Mouse (Mus musculus) MEL (cell line): Measurements from ENCODE around the gene BC024978. TPM values are rescaled to one million over a fixed set of nuclear protein-coding genes. Genes with fewer than 3 reads are reported as not detected.

Source experiments
- DNase-seq: peaks from one replicate; pipeline ENCODE4 v3.0.0; 2011; ENCODE audit warnings: low read depth, low spot score
- H3K27ac ChIP-seq: 2 replicates; pipeline ENCODE4 v1.5.1; 2012; ENCODE audit warnings: low read depth, mild to moderate bottlenecking, control low read depth, low read length, moderate library complexity; ENCODE audit not compliant: control insufficient read depth
- H3K27me3 ChIP-seq, 2 experiments: fragments of 150-350 bp in 1 of 2; sonication (generic) in 1 of 2; 2 replicates each; pipeline ENCODE4 v1.6.1; 2012; ENCODE audit warnings: low read length in 2 of 2, mild to moderate bottlenecking in 2 of 2, improper control_type of control experiment in 1 of 2, moderate library complexity in 1 of 2; ENCODE audit not compliant: insufficient read depth in 2 of 2, control insufficient read depth in 1 of 2
- H3K36me3 ChIP-seq, 2 experiments: 2 replicates each; pipeline ENCODE4 v1.6.1; 2012 to 2014; ENCODE audit warnings: low read length in 2 of 2, improper control_type of control experiment in 1 of 2, inconsistent platforms in 1 of 2, mild to moderate bottlenecking in 1 of 2; ENCODE audit not compliant: insufficient read depth in 2 of 2, control insufficient read depth in 1 of 2
- H3K4me1 ChIP-seq, 2 experiments: fragments of 150-350 bp in 1 of 2; sonication (generic) in 1 of 2; 2 replicates each; pipeline ENCODE4 v1.6.1; 2012; ENCODE audit warnings: low read length in 2 of 2, improper control_type of control experiment in 1 of 2, mild to moderate bottlenecking in 1 of 2; ENCODE audit not compliant: insufficient read depth in 2 of 2, control insufficient read depth in 1 of 2
- H3K4me3 ChIP-seq, 2 experiments: fragments of 150-350 bp in 1 of 2; sonication (generic) in 1 of 2; 2 replicates each; pipeline ENCODE4 v1.5.1; 2012; ENCODE audit warnings: low read depth in 2 of 2, low read length in 2 of 2, mild to moderate bottlenecking in 2 of 2, moderate library complexity in 2 of 2, control low read depth in 1 of 2, improper control_type of control experiment in 1 of 2; ENCODE audit not compliant: control insufficient read depth in 1 of 2, insufficient read depth in 1 of 2
- H3K79me2 ChIP-seq: 2 replicates; pipeline ENCODE4 v1.6.1; 2012; ENCODE audit warnings: mild to moderate bottlenecking, low read length, moderate library complexity; ENCODE audit not compliant: control insufficient read depth, poor library complexity, insufficient read depth
- H3K9ac ChIP-seq: 2 replicates; pipeline ENCODE4 v1.6.1; 2012; ENCODE audit warnings: low read depth, mild to moderate bottlenecking, control low read depth, low read length, moderate library complexity; ENCODE audit not compliant: control insufficient read depth, poor library complexity, severe bottlenecking
- H3K9me3 ChIP-seq: fragments of 150-350 bp; sonication (generic); replicated peaks from 2 replicates; pipeline ENCODE4 v1.6.1; 2012; ENCODE audit warnings: mild to moderate bottlenecking, low read length, improper control_type of control experiment, moderate library complexity; ENCODE audit not compliant: insufficient read depth
- BHLHE40 ChIP-seq: IDR thresholded peaks from 2 replicates; pipeline ENCODE4 v1.6.1; 2012; ENCODE audit warnings: low read depth, mild to moderate bottlenecking, inconsistent platforms, low read length, improper control_type of control experiment, borderline replicate concordance
- CHD1 ChIP-seq: IDR thresholded peaks from 2 replicates; pipeline ENCODE4 v1.6.1; 2012; ENCODE audit warnings: low read depth, mild to moderate bottlenecking, inconsistent platforms, low read length, improper control_type of control experiment
- CHD2 ChIP-seq: IDR thresholded peaks from 2 replicates; pipeline ENCODE4 v1.6.1; 2011; ENCODE audit warnings: low read length, improper control_type of control experiment
- CTCF ChIP-seq, 3 experiments: IDR thresholded peaks in 2 of 3; conservative IDR thresholded peaks in 1 of 3; 2 replicates each; pipeline ENCODE4 v1.5.1; 2011 to 2012; ENCODE audit warnings: low read length in 3 of 3, low read depth in 2 of 3, mild to moderate bottlenecking in 2 of 3, improper control_type of control experiment in 1 of 3, inconsistent platforms in 1 of 3, mixed read lengths in 1 of 3, moderate library complexity in 1 of 3; ENCODE audit not compliant: control insufficient read depth in 1 of 3, insufficient read depth in 1 of 3, poor library complexity in 1 of 3, severe bottlenecking in 1 of 3
- E2F4 ChIP-seq: IDR thresholded peaks from 2 replicates; pipeline ENCODE4 v1.6.1; 2011; ENCODE audit warnings: low read depth, low read length, improper control_type of control experiment, borderline replicate concordance
- ELF1 ChIP-seq: IDR thresholded peaks from 2 replicates; pipeline ENCODE4 v1.6.1; 2014; ENCODE audit warnings: low read depth, mild to moderate bottlenecking, inconsistent platforms, low read length, improper control_type of control experiment, moderate library complexity
- ETS1 ChIP-seq: IDR thresholded peaks from 2 replicates; pipeline ENCODE4 v1.6.1; 2012; ENCODE audit warnings: low read depth, mild to moderate bottlenecking, inconsistent platforms, low read length, improper control_type of control experiment, moderate library complexity
- GATA1 ChIP-seq: IDR thresholded peaks from 2 replicates; pipeline ENCODE4 v1.6.1; 2011; ENCODE audit warnings: low read depth, low read length, improper control_type of control experiment
- HCFC1 ChIP-seq: IDR thresholded peaks from 2 replicates; pipeline ENCODE4 v1.6.1; 2012; ENCODE audit warnings: low read depth, mild to moderate bottlenecking, inconsistent platforms, low read length, improper control_type of control experiment, moderate library complexity
- JUND ChIP-seq: IDR thresholded peaks from 2 replicates; pipeline ENCODE4 v1.6.1; 2011; ENCODE audit warnings: low read depth, mild to moderate bottlenecking, improper control_type of control experiment, low read length
- KAT2A ChIP-seq: conservative IDR thresholded peaks from 2 replicates; pipeline ENCODE4 v1.6.1; 2012; ENCODE audit warnings: low read depth, low read length, improper control_type of control experiment, inconsistent platforms
- MAFK ChIP-seq: IDR thresholded peaks from 2 replicates; pipeline ENCODE4 v1.6.1; 2011; ENCODE audit warnings: low read depth, mild to moderate bottlenecking, low read length, improper control_type of control experiment, borderline replicate concordance
- MAX ChIP-seq: IDR thresholded peaks from 2 replicates; pipeline ENCODE4 v1.6.1; 2011; ENCODE audit warnings: low read length, improper control_type of control experiment
- MAZ ChIP-seq: IDR thresholded peaks from 2 replicates; pipeline ENCODE4 v1.6.1; 2012; ENCODE audit warnings: low read depth, mild to moderate bottlenecking, inconsistent platforms, low read length, improper control_type of control experiment
- MEF2A ChIP-seq: IDR thresholded peaks from 2 replicates; pipeline ENCODE4 v1.6.1; 2014; ENCODE audit warnings: low read depth, mild to moderate bottlenecking, inconsistent platforms, low read length, improper control_type of control experiment; ENCODE audit not compliant: poor library complexity, insufficient replicate concordance, severe bottlenecking; ENCODE audit errors: extremely low read depth
- MXI1 ChIP-seq: IDR thresholded peaks from 2 replicates; pipeline ENCODE4 v1.6.1; 2011; ENCODE audit warnings: mild to moderate bottlenecking, low read depth, low read length, improper control_type of control experiment
- MYC ChIP-seq: IDR thresholded peaks from 2 replicates; pipeline ENCODE4 v1.6.1; 2011; ENCODE audit warnings: low read depth, mild to moderate bottlenecking, low read length, improper control_type of control experiment, moderate library complexity
- NRF1 ChIP-seq: IDR thresholded peaks from 2 replicates; pipeline ENCODE4 v1.6.1; 2014; ENCODE audit warnings: low read depth, mild to moderate bottlenecking, inconsistent platforms, low read length, improper control_type of control experiment, moderate library complexity; ENCODE audit not compliant: poor library complexity, insufficient read depth, severe bottlenecking
- POLR2AphosphoS5 ChIP-seq: IDR thresholded peaks from 2 replicates; pipeline ENCODE4 v1.6.1; 2012; ENCODE audit warnings: low read depth, borderline replicate concordance, mild to moderate bottlenecking, inconsistent platforms, low read length, moderate library complexity, mixed read lengths
- RAD21 ChIP-seq: IDR thresholded peaks from 2 replicates; pipeline ENCODE4 v1.6.1; 2011; ENCODE audit warnings: mild to moderate bottlenecking, low read depth, low read length, improper control_type of control experiment
- SIN3A ChIP-seq: IDR thresholded peaks from 2 replicates; pipeline ENCODE4 v1.6.1; 2012; ENCODE audit warnings: low read length, improper control_type of control experiment, inconsistent platforms
- TBP ChIP-seq: IDR thresholded peaks from 2 replicates; pipeline ENCODE4 v1.8.0; 2011; ENCODE audit warnings: low read depth, low read length, improper control_type of control experiment
- TCF12 ChIP-seq: IDR thresholded peaks from 2 replicates; pipeline ENCODE4 v1.6.1; 2014; ENCODE audit warnings: low read depth, mild to moderate bottlenecking, inconsistent platforms, low read length, improper control_type of control experiment, moderate library complexity
- ZKSCAN1 ChIP-seq: IDR thresholded peaks from 2 replicates; pipeline ENCODE4 v1.6.1; 2012; ENCODE audit warnings: low read depth, mild to moderate bottlenecking, inconsistent platforms, low read length, improper control_type of control experiment, moderate library complexity
- ZMIZ1 ChIP-seq: IDR thresholded peaks from 2 replicates; pipeline ENCODE4 v1.6.1; 2012; ENCODE audit warnings: low read depth, mild to moderate bottlenecking, inconsistent platforms, low read length, improper control_type of control experiment, moderate library complexity
- ZNF384 ChIP-seq: IDR thresholded peaks from 2 replicates; pipeline ENCODE4 v1.6.1; 2012; ENCODE audit warnings: low read depth, mild to moderate bottlenecking, inconsistent platforms, low read length, improper control_type of control experiment
- polyA plus RNA-seq, 2 experiments: library from polyadenylated mRNA; stranded (reverse) in 1 of 2; unstranded in 1 of 2; fragments of >175 nt in 1 of 2; fragments of >200 nt in 1 of 2; gene quantifications; 2 replicates each; pipeline versions ENCODE4 v1.2.1 to v1.2.4; 2012; ENCODE audit warnings: low replicate concordance in 2 of 2, low read depth in 1 of 2; ENCODE audit not compliant: insufficient read length in 2 of 2, insufficient read depth in 1 of 2, missing spikeins in 1 of 2
- total RNA-seq: library from RNA; depleted of rRNA; stranded (reverse); fragments of 300-350 nt; gene quantifications from 2 replicates; pipeline ENCODE4 v1.2.3, GENCODE M21; 2012

Gene BC024978
- total and polyA plus RNA-seq, 3 experiments, result 2.1 to 7.1 TPM; not detected in 1

DNA sequence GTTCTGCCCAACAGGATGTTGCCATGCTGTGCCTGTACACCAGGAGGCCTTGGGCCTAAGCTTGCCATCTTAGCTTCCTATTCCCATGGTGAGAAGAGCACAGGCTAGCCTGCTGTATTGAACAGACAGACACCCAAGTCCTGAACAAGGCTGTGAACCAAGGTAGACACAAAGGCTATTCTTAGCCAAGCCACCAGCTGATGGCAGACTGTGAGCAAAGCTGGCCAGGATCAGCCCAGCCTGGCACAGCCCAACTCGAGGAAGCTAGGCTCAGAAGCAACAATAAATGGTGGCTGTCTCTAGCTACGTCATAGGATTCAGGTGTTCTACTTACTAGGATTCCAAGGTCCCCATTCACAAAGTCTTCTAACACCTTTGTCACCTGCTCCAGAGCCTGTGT lies 17.0 kb downstream of the BC024978 start:
- H3K9me3 ChIP-seq, result no peaks in the 10 kb centered on the region
- H3K27ac ChIP-seq, result no peak overlapping the region
- H3K36me3 ChIP-seq, result no peaks in the 10 kb centered on the region; a peak in 1 of 4 replicates
- no peak for TF ChIP-seq NRF1
- no peak for TF ChIP-seq ZKSCAN1
- no peak for TF ChIP-seq SIN3A
- no peak for TF ChIP-seq MAX
- TF ChIP-seq KAT2A, result no peak
- no peak for TF ChIP-seq ETS1
- no peak for TF ChIP-seq TCF12
- no peak for TF ChIP-seq CTCF (IDR thresholded peaks at IDR 0.05 in 2 of 3, conservative IDR thresholded peaks at IDR 0.05 in 1 of 3; ENCODE audit: control insufficient read depth in 1 of 3, insufficient read depth in 1 of 3, low read depth in 2 of 3, low read length in 3 of 3, poor library complexity in 1 of 3, severe bottlenecking in 1 of 3)
- no peaks in the 10 kb centered on the region for H3K79me2 ChIP-seq
- DNase-seq, result no peak
- H3K4me1 ChIP-seq, result no peaks in the 10 kb centered on the region
- no peaks in the 10 kb centered on the region for H3K27me3 ChIP-seq
- no peak overlapping the region for H3K9ac ChIP-seq
- no peak overlapping the region for H3K4me3 ChIP-seq

DNA sequence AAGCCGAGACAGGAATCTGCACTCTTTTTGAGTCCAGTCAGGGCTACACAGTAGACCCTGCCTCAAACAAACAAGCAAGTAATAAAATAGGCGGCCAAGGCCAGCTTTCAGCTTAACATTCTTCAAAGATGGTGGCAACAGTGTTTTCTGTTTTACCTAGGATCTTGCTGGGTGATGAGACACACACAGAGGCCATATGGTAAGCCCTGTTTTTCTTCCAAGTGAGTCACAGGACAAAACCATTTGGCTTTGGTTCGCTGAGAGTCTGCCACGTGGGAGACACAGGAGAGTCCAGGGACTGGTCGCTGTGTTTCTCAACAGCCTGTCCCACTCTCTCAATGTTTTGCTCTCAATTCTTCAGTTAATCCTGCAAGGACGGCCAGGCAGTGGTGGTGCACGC lies 23.0 kb downstream of the BC024978 start:
- Histone ChIP-seq H3K4me3 (no peak overlapping the region), H3K27ac (no peak overlapping the region), H3K79me2 (no peaks in the 10 kb centered on the region), H3K27me3 (no peaks in the 10 kb centered on the region), H3K9me3 (no peaks in the 10 kb centered on the region), H3K9ac (no peak overlapping the region), H3K4me1 (peaks cover 2 to 16% of the 10 kb centered on the region in 2 experiments; a peak in 3 of 4 replicates), H3K36me3 (peaks cover 0 to 9% of the 10 kb centered on the region in 2 experiments; a peak in 3 of 4 replicates)
- TF ChIP-seq HCFC1, result no peak
- no peak for TF ChIP-seq BHLHE40
- no peak for TF ChIP-seq ZKSCAN1
- TF ChIP-seq MYC, result no peak
- TF ChIP-seq ELF1, result no peak
- DNase-seq, result no peak

DNA sequence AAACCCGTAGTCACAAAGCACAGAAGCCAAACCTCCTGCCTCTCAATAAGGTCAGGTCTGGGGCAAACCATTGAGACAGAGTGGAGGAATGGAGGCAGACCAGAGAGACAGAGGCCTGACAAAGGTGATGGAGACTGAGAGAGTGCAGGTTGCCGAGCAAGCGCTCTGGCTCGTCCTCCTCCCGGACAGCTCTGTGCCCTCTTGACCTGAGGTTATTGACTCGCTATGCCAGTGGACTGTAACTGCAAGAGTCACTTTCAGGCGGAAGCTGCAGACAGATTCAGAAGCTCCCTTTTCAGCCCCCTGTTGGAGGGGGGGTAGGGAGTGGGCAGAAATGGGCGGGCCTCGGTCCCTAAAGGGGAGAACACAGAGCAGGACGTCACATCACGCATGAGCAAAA lies 24.4 kb downstream of the BC024978 start:
- no peak for TF ChIP-seq CHD1
- no peak for TF ChIP-seq JUND
- no peak for TF ChIP-seq MAFK
- no peak for TF ChIP-seq MAZ
- TF ChIP-seq ZMIZ1, result no peak
- TF ChIP-seq HCFC1, result no peak
- no peak for TF ChIP-seq NRF1
- TF ChIP-seq RAD21, result no peak
- TF ChIP-seq E2F4, result no peak
- TF ChIP-seq MYC, result no peak
- no peak for TF ChIP-seq ELF1
- no peak for TF ChIP-seq TCF12
- no peak for TF ChIP-seq MEF2A
- TF ChIP-seq MXI1, result no peak
- no peak for TF ChIP-seq ZNF384
- TF ChIP-seq TBP, result no peak
- no peak for TF ChIP-seq GATA1
- TF ChIP-seq ETS1, result no peak
- no peak for TF ChIP-seq CHD2
- TF ChIP-seq POLR2AphosphoS5, result no peak
- TF ChIP-seq, all 39 proteins: peak for 0
- Histone ChIP-seq H3K36me3 (peaks cover 0 to 9% of the 10 kb centered on the region in 2 experiments; a peak in 3 of 4 replicates), H3K9ac (no peak overlapping the region), H3K27me3 (no peaks in the 10 kb centered on the region), H3K79me2 (no peaks in the 10 kb centered on the region), H3K4me1 (peaks cover 2 to 18% of the 10 kb centered on the region in 2 experiments), H3K4me3 (no peak overlapping the region), H3K9me3 (no peaks in the 10 kb centered on the region), H3K27ac (no peak overlapping the region)
- no peak for DNase-seq
